Mouse (Mus musculus): ENCODE measurements around the gene Maml3.

DNA sequence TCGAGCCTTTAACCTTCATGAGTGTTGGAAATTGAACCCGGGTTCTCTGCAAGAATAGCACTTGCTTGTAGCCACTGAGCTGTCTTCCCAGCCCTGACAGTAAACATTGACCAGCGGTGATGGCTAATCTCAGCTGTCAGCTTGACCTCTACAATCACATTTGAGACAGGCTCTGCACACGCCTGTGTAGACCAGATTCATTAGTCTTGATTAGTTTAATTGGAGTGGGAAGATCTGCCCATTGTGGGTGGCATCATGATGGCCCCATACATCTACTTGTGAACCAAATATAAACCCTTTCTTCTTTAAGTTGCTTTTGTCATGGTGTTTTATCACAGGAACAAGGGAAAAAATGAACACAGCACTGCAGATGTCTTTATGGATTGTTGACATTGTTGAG, 457.5 kb downstream of the Maml3 start:
- no peak for TF ChIP-seq CTCF (conservative IDR thresholded peaks at IDR 0.05 in 1 of 2, IDR thresholded peaks at IDR 0.05 in 1 of 2; ENCODE audit: low read depth in 2 of 2, low read length in 2 of 2)
- TF ChIP-seq POLR2A (IDR thresholded peaks at IDR 0.05; ENCODE audit: low read depth, low read length) = no peak
- no peak for TF ChIP-seq SIN3A (IDR thresholded peaks at IDR 0.05; ENCODE audit: low read length)
- TF ChIP-seq KAT2A (IDR thresholded peaks at IDR 0.05; ENCODE audit: insufficient replicate concordance, low read length) = no peak
- no peak for TF ChIP-seq ZNF384 (IDR thresholded peaks at IDR 0.05; ENCODE audit: low read depth, low read length)

Data from CH12.LX (cell line).